Mouse (Mus musculus) adrenal gland, adult 8-10 months (tissue): ENCODE results near the gene Msmo1. TPM values are rescaled to one million over a fixed set of nuclear protein-coding genes. Genes with fewer than 3 reads are reported as not detected.

Experiments
- DNase-seq: peaks from one replicate; pipeline ENCODE4 v3.0.0; 2022
- total RNA-seq, 4 experiments: library from RNA; stranded (reverse); gene quantifications; 2 replicates each; pipeline ENCODE4 v1.2.4; 2022

Msmo1 gene
- total RNA-seq, 4 experiments from 2014 or later, result 191 to 284 (median 277) TPM

- no peak for DNase-seq
These were observed 22.0 kb downstream of the Msmo1 start for GRCm38 (mm10) chr8:64711544-64711943.

- no peak for DNase-seq
These were observed 26.1 kb downstream of the Msmo1 start for GRCm38 (mm10) chr8:64707481-64707880.

GRCm38 (mm10) chr8:64703191-64703590, 30.4 kb downstream of the Msmo1 start:
- no peak for DNase-seq

- peak; percentile 84 for DNase-seq
These were observed 40.9 kb downstream of the Msmo1 start, which contains the start of gene Cpe for GRCm38 (mm10) chr8:64692651-64693201. Gene Cpe (minus strand): TSS chr8:64693054.

GRCm38 (mm10) chr8:64691591-64692401, 41.8 kb downstream of the Msmo1 start:
- DNase-seq, result no peak

- no peak for DNase-seq
These were observed 42.7 kb downstream of the Msmo1 start for GRCm38 (mm10) chr8:64690845-64691244.

- DNase-seq, result no peak
These were observed 43.3 kb downstream of the Msmo1 start for GRCm38 (mm10) chr8:64690306-64690705.

- no peak for DNase-seq
These were observed 44.9 kb downstream of the Msmo1 start for GRCm38 (mm10) chr8:64688741-64689140.

- no peak for DNase-seq
These were observed 45.4 kb downstream of the Msmo1 start for GRCm38 (mm10) chr8:64688161-64688560.

GRCm38 (mm10) chr8:64682501-64682900, 51.1 kb downstream of the Msmo1 start:
- DNase-seq, result no peak

- DNase-seq, result no peak
These were observed 57.2 kb downstream of the Msmo1 start for GRCm38 (mm10) chr8:64676381-64676780.

- DNase-seq, result no peak
These were observed 58.5 kb downstream of the Msmo1 start for GRCm38 (mm10) chr8:64674951-64675585.

- DNase-seq, result no peak
These were observed 60.7 kb downstream of the Msmo1 start for GRCm38 (mm10) chr8:64672920-64673319.

- DNase-seq, result no peak
These were observed 61.7 kb downstream of the Msmo1 start for GRCm38 (mm10) chr8:64671937-64672336.

Other genes with a start within 250 kb of the Msmo1 start
- gene Cpe, start 40.7 kb downstream of the Msmo1 start, total RNA-seq, result 1,000 to 10,000 TPM in 2 of 4 experiments, 100 to 1,000 TPM in 2; 953 to 1,190 (median 1,047) TPM
- gene Klhl2, start 116.2 kb upstream of the Msmo1 start, total RNA-seq, result 10 to 100 TPM; 49.6 to 81.4 (median 58.7) TPM
- 10 to 100 TPM; 54.2 to 69.9 (median 60.2) TPM for gene Tmem192, start 213.4 kb upstream of the Msmo1 start, total RNA-seq